Mouse (Mus musculus): Measurements from ENCODE around the gene Fxyd3. TPM values are rescaled to one million over a fixed set of nuclear protein-coding genes. Genes with fewer than 3 reads are reported as not detected.

The Fxyd3 gene
- under 1 TPM in 1 of 2 experiments, not detected in 1; 0.27 TPM for polyA plus RNA-seq (2017; shearing (Covaris generic))

DNA sequence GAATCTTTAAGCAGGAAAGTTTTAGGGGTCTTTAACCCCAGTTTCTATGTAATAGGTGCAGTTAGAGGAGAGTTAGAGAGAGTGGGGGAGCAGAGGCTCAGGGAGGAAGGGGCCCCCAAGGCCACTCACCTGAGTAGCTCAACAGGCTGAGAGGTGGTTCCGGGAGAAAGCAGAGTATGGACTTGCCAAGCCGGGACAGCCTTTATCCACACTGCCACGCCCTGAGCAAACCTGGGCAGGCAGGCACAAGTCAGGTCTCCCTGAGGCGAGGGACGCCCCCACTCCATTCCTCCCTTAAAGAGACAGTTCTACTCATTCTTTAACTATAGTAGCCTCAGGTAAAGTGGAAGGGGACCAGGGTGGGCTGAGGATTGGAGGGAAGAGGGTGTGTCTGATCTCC, at the start of gene Fxyd3:
Gene Fxyd3, minus strand, starts transcription at position 213 of the 400 bp plus-strand sequence.
- no peak for ATAC-seq

DNA sequence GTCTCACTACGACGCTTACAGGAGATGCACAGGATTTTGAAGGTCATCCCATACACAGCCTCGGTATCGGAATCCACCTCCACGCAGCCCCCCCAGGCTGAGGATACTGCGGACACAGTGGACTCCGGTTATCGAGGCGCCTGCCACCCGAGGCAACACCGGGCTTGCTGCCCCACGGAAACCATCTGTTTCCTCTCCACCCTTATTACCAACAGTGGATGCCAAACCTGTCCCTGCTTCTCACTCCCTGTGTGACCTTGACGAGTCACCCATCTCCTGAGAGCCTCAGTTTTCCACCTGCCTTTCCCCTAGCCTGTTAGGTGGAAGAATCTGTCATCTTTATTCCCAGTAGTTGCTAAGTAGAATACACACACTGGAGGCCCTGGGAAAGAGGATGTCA, 48.6 kb upstream of the Fxyd3 start:
- ATAC-seq, result no peak

DNA sequence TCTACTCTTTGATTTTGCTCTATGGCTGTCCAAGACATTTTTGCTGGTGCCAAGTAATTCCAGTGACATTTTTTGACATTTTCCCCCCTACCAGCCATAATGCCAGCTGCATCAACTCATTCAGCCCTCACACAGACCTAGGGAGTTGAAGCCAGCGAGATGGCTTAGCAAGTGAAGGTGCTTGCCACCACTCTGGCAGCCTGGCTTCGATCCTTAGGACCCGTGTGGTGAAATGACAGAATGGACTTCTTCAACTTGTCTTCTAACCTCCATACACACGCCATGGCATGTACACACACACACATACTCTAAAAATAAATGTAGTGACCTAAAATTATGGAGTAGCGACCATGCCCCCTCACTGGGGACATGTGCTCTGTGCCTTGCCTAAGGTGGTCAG, 47.9 kb upstream of the Fxyd3 start:
- ATAC-seq, result no peak

GRCm38 (mm10) chr7:31123697-31124096, 47.2 kb upstream of the Fxyd3 start:
- ATAC-seq, result no peak

DNA sequence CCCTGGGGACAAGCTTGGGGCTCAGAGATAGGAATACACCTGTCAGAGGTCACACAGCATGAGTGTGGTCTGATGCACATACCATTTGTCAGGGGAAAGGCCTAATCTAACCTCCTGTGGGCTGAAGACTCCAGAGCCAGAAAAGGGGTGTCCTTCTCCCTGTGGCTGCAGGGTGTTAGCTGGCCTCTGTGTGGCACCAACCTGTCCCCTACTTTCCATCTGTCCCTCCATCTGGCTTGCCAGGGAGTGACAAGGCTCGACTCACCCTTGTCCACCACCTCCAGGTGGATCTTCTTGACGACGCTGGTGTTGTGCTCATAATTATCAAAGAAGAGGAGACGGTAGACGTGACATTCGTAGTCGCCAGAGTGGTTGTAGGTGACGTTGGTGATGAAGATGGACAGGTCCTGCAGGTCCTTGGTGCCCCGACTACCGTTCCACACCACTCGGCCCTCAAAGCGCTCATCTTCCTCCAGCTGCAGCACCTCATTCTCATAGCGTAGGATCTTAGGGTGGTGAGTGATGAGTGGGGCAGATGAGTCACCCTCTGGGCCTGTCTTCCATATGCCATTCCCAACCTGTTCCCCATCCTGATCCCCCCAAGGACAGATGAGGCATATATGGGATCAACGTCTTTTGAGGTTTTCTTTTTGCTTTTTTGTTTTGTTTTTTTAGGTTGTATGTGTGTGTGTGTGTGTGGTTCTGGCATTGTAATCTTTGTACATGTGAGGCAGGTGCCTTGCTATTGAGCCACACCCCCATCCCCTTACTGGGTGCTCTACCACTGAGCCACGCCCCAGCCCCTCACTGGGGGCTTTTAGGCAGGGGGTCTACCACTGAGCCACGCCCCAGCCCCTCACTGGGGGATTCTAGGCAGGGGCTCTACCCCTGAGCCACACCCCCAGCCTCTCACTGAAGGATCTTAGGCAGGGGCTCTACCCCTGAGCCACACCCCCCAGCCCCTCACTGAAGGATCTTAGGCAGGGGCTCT, 46.4 kb upstream of the Fxyd3 start:
- ATAC-seq, result no peak

GRCm38 (mm10) chr7:31119556-31119955, 43.1 kb upstream of the Fxyd3 start:
- no peak for ATAC-seq

GRCm38 (mm10) chr7:31118486-31118885, 42.0 kb upstream of the Fxyd3 start:
- no peak for ATAC-seq

- no peak for ATAC-seq
Observed at GRCm38 (mm10) chr7:31117465-31117864, 41.0 kb upstream of the Fxyd3 start.

DNA sequence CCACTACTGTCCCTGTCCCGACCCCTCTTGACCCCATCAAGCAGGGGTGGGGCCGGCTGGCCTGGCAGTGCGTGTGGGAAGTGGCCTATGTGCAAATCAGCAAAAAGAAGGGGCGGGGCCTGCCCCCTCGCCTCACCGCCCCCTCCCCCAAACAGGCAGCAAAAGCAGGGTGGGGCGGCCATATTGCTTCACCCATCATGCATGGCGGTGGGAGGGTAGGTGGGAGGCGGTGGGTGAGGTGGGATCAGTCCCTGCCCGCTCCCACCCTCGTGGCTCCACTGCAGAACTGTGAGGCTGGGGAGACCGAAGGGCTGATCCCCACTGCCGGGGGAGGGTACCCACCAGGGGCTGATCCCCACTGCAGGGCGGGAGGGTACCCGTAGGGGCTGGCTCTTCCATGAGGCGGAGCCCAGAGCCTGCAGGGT, 40.2 kb upstream of the Fxyd3 start:
- ATAC-seq, result no peak

GRCm38 (mm10) chr7:31115587-31116043, 39.1 kb upstream of the Fxyd3 start:
- ATAC-seq, result no peak

DNA sequence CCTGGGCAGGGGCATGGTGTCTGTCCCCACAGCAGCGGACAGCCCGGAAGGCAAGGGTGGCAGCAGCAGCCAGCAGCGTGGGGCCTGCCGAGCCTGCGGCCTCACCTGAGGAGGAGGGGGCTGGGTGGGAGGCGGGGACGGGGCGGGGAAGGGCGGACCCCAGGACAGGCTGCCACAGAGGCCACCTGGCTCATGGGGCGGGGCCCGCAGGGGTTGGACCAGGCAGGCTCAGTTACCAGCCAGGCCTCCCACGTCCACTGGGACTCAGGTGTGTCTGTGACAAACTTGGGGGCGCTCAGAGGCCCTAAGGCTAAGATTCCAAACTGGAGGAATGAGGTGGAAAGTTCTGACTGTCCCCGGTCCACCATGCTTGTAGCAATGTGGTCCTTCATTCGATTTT, 38.7 kb upstream of the Fxyd3 start, which contains the start of gene Hpn:
Gene Hpn, minus strand, starts transcription at position 109 of the 400 bp plus-strand sequence.
- ATAC-seq, result no peak

DNA sequence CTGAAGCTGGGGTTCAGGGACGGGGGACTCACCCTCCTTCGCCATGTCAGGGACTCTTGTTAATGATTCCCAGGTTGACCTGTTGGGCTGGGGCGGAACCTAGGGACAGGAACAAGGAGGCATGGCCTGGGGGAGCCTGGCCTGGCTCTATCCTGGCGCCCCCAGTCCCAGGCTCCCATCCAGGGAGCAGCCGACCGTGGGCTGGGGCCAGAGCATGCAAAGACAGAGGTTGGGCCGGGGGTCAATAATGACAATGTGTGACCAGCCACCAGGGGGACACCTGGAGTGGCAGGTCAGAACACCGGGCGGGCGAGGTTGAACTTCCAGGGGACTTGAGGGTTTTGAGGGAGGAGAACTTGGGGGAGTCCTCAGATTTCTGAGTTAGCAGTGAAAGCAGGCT, 38.1 kb upstream of the Fxyd3 start:
- ATAC-seq, result no peak

DNA sequence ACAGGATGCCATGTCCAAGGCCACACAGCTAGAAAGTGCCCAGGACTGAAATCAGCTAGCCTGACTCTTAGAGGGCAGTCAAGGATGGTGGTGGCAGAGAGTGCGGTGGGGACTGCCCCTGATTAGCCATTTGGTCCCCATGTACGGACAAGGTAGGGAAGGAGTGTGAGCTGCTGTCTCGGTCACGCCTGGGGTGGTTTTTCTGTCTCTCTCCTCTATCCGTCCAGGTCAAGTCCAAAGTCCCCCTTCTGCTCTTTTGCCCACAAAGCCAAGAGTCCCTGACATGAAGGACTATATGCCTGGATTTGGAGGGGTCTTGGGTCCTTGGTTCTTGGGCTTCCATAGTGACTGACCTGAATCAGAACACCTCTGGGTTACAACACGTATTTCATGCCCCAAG, 37.3 kb upstream of the Fxyd3 start:
- no peak for ATAC-seq

DNA sequence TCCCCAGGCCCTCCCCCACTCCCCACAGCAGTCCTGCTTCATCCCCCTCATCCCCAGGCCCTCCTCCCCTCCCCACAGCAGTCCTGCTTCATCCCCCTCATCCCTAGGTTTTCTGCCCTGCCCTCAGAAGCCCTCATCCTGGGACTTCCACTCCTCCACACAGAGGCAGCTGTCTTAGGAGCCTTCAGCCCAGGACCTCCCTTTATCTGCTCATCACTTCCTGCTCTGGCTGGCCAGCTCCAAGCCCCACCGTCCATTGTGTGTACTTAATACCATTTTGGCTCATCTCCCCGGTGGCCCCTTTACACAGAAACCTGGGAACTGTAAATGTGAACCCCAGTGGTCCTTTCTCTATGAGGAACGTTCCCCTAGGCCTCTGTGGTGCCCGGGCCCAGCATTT, 35.5 kb upstream of the Fxyd3 start:
- no peak for ATAC-seq

DNA sequence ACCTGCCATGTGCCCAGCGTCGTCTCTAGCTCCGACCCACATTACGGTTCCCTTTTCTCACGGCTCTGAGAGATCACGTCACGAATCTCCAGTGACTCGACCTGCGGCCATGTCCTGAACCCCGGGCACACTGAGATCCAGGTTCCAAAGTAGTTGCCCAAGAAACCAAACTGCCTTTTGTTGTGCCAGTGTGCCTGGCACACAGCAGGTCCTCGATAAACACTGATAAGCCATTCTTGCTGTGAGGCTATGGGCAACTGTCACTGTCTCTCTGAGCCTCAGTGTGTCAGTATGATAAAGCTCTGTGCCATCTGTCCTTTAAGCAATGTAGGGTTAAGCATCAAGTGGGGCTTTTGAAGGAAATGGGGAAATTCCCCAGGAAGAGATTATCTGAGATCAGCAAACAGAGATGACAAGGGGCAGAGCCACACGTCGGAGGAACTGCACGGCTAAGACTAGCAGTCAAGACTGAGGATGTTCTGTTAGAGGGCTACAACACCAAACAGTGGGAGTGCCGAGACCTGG, 34.4 kb upstream of the Fxyd3 start:
- ATAC-seq, result peak; percentile 98

- ATAC-seq, result no peak
Observed at GRCm38 (mm10) chr7:31109796-31110195, 33.3 kb upstream of the Fxyd3 start.

- no peak for ATAC-seq
Observed at GRCm38 (mm10) chr7:31109091-31109490, 32.6 kb upstream of the Fxyd3 start.

DNA sequence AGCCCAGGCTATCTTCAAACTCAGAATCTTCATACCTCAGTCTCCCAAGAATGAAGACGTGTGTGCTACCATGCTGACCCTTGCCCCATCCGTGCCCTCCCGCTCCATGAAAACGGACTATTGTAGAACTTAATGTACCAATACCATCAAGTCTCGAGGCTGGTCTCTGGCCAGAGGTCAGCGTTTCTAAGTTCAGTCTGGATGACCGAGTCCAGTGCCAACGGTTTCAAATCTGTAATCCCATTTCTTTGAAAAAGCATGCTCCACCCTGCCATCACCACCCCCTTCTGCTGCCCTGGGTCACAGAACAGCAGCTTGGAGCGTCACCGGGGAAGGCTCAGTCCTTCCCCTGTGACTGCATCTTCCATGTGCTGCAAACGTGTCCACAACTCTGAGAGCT, 31.3 kb upstream of the Fxyd3 start:
- ATAC-seq, result no peak

- no peak for ATAC-seq
Observed at GRCm38 (mm10) chr7:31106166-31106565, 29.7 kb upstream of the Fxyd3 start.

DNA sequence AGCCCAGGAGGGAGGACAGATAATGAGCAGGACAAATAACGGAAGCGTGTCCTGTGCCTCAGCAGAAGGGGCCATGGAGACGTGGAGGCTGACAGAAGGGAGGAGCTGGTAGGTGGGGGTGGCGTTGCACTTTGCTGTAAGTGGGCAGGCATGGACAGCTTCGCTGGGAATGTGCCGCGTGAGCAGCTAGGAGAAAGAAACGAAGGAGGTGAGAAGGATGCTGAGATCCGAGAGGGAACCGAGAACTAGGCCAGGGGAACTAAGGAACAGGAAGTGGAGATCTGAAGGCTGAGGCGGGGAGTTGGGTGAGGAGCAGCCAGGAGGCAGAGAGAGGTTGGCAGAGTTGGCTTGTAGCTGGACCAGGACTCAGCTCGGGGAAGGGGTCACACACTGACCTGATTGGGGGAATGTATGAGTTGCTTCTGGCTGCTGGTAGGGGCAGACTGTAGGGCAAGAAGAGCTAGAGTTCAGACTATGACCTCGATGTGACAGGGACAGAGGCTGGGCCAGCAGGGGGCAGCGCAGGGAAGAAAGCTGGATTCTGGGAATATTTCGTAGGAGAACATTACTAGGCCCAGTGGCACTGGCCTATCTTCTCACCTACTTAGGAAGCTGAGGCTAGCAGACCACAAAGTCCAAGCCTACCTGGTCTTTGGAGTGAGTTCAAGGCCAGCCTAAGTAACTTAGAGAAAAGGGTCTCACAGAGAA, 28.7 kb upstream of the Fxyd3 start:
- no peak for ATAC-seq

DNA sequence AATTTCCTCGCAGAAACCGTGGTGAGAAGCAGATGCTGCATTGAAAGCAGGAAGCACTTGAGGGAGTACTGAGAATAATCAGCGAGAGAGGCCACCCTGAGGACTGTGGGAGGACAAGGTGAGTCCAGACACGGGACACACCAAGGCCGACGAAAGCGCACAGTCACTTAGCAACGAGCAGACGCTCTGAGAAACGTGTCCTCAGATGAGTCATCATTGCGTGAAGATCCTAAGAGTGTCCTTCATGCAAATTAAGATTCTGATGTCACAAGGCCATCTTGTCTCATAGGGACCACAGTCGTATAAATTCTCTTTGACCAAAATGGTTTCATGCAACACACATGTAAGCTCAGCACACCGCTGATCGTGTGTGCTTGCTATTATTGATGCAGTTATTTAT, 24.3 kb upstream of the Fxyd3 start:
- no peak for ATAC-seq

DNA sequence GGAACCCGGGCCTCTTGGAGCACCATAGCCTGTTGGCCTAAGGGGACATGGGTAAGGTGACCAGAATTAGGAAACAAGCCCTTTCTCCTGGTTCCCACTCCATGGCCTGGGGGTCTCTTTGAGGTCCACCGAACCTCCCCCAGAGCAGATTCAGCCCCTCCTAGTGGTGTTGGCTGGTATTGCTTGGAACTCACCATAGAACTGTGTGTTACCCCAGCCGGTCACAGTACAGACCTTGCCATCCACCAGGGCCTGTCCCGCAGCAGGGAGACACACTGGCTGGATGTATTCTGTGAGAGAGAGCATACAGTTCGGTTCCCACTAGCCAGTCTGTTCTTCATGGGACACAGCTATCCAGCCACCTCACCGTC, 23.1 kb upstream of the Fxyd3 start:
- no peak for ATAC-seq

Measured in CD4-positive, CD25-positive, alpha-beta regulatory T cell, adult 4 months (primary cell).